ENCODE assay signal across 28 mouse cellular contexts in the genomic region with DNA sequence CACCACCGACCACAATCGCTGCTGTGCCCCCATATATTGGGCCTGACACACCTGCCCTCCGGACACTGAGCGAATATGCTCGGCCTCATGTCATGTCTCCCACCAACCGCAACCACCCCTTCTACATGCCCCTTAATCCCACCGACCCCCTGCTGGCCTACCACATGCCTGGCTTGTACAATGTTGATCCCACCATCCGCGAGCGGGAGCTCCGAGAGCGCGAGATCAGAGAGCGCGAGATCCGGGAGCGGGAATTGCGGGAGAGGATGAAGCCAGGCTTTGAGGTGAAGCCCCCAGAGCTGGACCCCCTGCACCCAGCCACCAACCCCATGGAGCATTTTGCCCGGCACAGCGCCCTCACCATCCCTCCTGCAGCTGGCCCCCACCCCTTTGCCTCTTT. TPM values are rescaled to one million over a fixed set of nuclear protein-coding genes. Genes with fewer than 3 reads are reported as not detected.
"Had no signal": no experiment of that assay in that cellular context is flagged by ENCODE, and none has a peak within 500 bp of the region (broad histone marks: within the 10 kb centered on the region; RNA-seq: fewer than 3 reads in every experiment).

No protein-coding gene starts in this region.

- H3K27me3 ChIP-seq: heart, embryonic 13.5 days; heart, embryonic 15.5 days; intestine, embryonic 15.5 days; limb, embryonic 13.5 days; limb, embryonic 15.5 days; liver, embryonic 12.5 days had no signal

- H3K9ac ChIP-seq: heart, embryonic 13.5 days; heart, embryonic 15.5 days; intestine, embryonic 15.5 days; limb, embryonic 13.5 days; limb, embryonic 15.5 days; liver, embryonic 12.5 days had no signal

- H3K9me3 ChIP-seq: heart, embryonic 13.5 days; heart, embryonic 15.5 days; intestine, embryonic 15.5 days; limb, embryonic 13.5 days; limb, embryonic 15.5 days; liver, embryonic 12.5 days had no signal

- H3K27ac ChIP-seq: heart, adult 2 months; heart, embryonic 13.5 days; heart, embryonic 15.5 days; intestine, embryonic 15.5 days; left cerebral cortex, adult 2 months; limb, embryonic 13.5 days; limb, embryonic 15.5 days; liver, embryonic 12.5 days had no signal

- ATAC-seq: forebrain, embryonic 16.5 days; hindbrain, embryonic 16.5 days; inflammation-experienced regulatory T-cells, adult 6 months; intestine, embryonic 15.5 days; intestine, postnatal 0 days; liver, embryonic 12.5 days had no signal

- H3K4me1 ChIP-seq: heart, embryonic 13.5 days; intestine, embryonic 15.5 days; limb, embryonic 13.5 days; liver, embryonic 12.5 days had no signal

- H3K4me2 ChIP-seq: heart, embryonic 11.5 days; heart, embryonic 13.5 days; heart, embryonic 15.5 days; intestine, embryonic 15.5 days; limb, embryonic 13.5 days; limb, embryonic 15.5 days; liver, embryonic 12.5 days had no signal

- H3K4me3 ChIP-seq: gastrocnemius, adult 2 months; heart, adult 2 months; heart, embryonic 13.5 days; heart, embryonic 15.5 days; intestine, embryonic 15.5 days; layer of hippocampus, adult 2 months; left cerebral cortex, adult 2 months; limb, embryonic 13.5 days; limb, embryonic 15.5 days; liver, embryonic 12.5 days had no signal

- DNase-seq: gastrocnemius, adult 2 months; gastrocnemius, postnatal 10 days; gastrocnemius, postnatal 25 days; heart, adult 2 months; heart, postnatal 14 days; heart, postnatal 4 days; kidney, adult 18-20 months; kidney, adult 8-10 months; kidney, postnatal 10 days; kidney, postnatal 25 days; kidney, postnatal 4 days; left cerebral cortex, postnatal 4 days had no signal

RNA-seq across cellular contexts. Expression of a gene that starts 35.1 kb away (rescaled TPM):
- polyA plus RNA-seq: heart, adult 2 months; heart, embryonic 15.5 days; heart, postnatal 0 days; kidney, embryonic 14.5 days; liver, adult 2 months; liver, embryonic 12.5 days had no signal
